Mouse (Mus musculus) bone marrow, adult 2 months (tissue): ENCODE measurements around the gene 1700020D05Rik. TPM values are rescaled to one million over a fixed set of nuclear protein-coding genes. Genes with fewer than 3 reads are reported as not detected.

Experiments
- H3K27ac ChIP-seq: fragments of 200-500 bp; 2 replicates; pipeline ENCODE4 v1.5.1; 2012; ENCODE audit warnings: low read depth, mild to moderate bottlenecking, control low read depth, inconsistent platforms, low read length; ENCODE audit not compliant: control insufficient read depth, poor library complexity, insufficient read depth
- H3K4me1 ChIP-seq: fragments of 200-500 bp; 2 replicates; pipeline ENCODE4 v1.6.1; 2011; ENCODE audit warnings: low read length; ENCODE audit not compliant: control insufficient read depth, insufficient read depth
- H3K4me3 ChIP-seq: fragments of 200-500 bp; replicated peaks from 2 replicates; pipeline ENCODE3; 2011; ENCODE audit warnings: mild to moderate bottlenecking, low read depth, low read length, control low read depth; ENCODE audit not compliant: control insufficient read depth
- CTCF ChIP-seq: fragments of 200-500 bp; IDR thresholded peaks from 2 replicates; pipeline ENCODE4 v1.5.1; 2011; ENCODE audit warnings: low read length, control low read depth; ENCODE audit not compliant: control insufficient read depth, insufficient read depth
- POLR2A ChIP-seq: fragments of 200-500 bp; IDR thresholded peaks from 2 replicates; pipeline ENCODE4 v1.6.1; 2011; ENCODE audit warnings: low read depth, mild to moderate bottlenecking, control low read depth, low read length, borderline replicate concordance; ENCODE audit not compliant: control insufficient read depth
- WGBS: fragments of 180-500 bp; shearing (Covaris S2); methylation state at CpG from one replicate; pipeline ENCODE4 v1.1.7; 2018; 5-methylcytosine and 5-hydroxymethylcytosine counted together
- polyA plus RNA-seq: library from polyadenylated mRNA; stranded (reverse); fragments of >200 nt; gene quantifications from 2 replicates; pipeline ENCODE4 v1.2.4, GENCODE M21; 2011; ENCODE audit warnings: low replicate concordance; ENCODE audit not compliant: missing spikeins, insufficient read depth, insufficient read length

1700020D05Rik gene
- polyA plus RNA-seq, 1 experiment, result 4.0 TPM

DNA sequence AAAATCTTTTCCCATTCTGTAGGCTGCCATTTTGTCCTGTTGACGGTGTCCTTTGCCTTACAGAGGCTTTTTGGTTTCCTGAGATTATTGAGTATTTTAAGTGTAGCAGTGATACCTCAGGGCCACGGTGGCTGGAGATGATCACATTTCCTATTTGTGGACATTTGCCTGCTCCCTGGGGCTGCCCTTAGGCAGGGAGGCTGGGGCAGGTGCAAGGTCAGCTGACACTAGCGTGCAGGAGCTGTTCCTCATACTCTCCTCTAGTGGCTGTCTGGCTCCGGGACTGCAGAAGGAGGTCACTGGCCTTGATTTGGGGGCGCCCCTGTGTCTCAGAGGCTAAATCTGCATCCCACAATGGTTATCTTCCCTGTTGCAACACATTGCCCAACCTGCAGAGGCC lies 21.6 kb upstream of the 1700020D05Rik start:
- TF ChIP-seq POLR2A (no peak), CTCF (no peak)
- WGBS, result 70% methylated on average over 5 of the region's 5 CpGs

DNA sequence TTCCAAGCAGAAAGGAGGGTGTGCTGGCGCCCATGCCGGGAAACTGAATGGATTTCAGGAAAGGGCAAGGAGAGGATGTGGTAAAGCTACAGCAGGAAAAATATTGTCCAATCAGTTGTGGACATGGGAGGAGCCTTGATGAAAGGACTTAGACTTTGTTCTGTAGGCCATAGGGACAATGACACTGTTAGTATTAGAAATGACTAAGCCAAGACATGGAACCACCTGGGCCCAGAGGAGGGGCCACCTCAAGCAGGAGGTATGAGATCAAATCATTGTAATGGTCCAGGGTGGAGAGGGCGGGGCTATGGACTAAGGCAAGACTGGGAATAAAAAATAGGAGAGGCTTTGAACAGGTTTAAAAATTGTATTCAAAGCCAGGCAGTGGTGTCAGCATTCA lies 15.1 kb upstream of the 1700020D05Rik start:
- 78% methylated on average over 3 of the region's 3 CpGs for WGBS
- no peaks in the 10 kb centered on the region for H3K4me1 ChIP-seq
- no peak overlapping the region for H3K27ac ChIP-seq
- no peak overlapping the region for H3K4me3 ChIP-seq
- TF ChIP-seq POLR2A (no peak), CTCF (no peak)

More for the DNA sequence above, 21.6 kb upstream of the 1700020D05Rik start:
- Histone ChIP-seq H3K4me1 (peaks cover 3% of the 10 kb centered on the region; the same call in 1 of the 2 replicates), H3K4me3 (no peak overlapping the region), H3K27ac (no peak overlapping the region)

DNA sequence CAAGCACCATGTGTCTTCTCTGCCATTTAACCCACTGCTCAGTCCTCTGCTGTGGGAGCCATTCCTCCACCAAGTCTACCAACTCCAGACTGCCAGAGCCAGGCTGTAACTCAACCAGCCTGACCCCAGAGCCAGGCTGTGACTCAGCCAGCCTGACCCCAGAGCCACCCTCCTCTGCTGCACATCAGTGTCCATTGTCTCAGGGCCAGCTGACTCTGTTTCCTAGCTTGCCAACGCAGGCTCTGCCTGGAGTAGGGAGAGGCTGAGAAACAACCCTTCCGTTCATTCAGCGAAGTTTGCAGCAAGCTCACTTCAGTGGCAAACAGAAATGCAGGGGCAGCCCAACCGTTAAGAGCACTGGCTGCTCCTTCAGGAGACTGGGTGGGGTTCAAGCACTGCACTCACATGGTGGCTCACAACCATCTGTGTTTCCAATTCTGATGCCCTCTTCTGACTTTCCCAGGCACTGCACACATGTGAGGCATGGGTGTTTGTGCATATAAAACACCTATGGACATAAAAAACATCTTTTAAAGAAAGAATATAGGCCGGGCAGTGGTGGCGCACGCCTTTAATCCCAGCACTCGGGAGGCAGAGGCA lies 13.4 kb upstream of the 1700020D05Rik start:
- Histone ChIP-seq H3K27ac (no peak overlapping the region), H3K4me1 (no peaks in the 10 kb centered on the region; the same call in 1 of the 2 replicates), H3K4me3 (no peak overlapping the region)
- 79% methylated on average over 8 of the region's 8 CpGs for WGBS
- TF ChIP-seq POLR2A, result no peak
- no peak for TF ChIP-seq CTCF

- no peak overlapping the region for H3K27ac ChIP-seq
- WGBS, result 87% methylated on average over 7 of the region's 7 CpGs
- H3K4me3 ChIP-seq, result no peak overlapping the region
- H3K4me1 ChIP-seq, result no peaks in the 10 kb centered on the region; the same call in 1 of the 2 replicates
- no peak for TF ChIP-seq CTCF
- TF ChIP-seq POLR2A, result no peak
These were observed 12.5 kb upstream of the 1700020D05Rik start for GRCm38 (mm10) chr19:5515840-5516777.

DNA sequence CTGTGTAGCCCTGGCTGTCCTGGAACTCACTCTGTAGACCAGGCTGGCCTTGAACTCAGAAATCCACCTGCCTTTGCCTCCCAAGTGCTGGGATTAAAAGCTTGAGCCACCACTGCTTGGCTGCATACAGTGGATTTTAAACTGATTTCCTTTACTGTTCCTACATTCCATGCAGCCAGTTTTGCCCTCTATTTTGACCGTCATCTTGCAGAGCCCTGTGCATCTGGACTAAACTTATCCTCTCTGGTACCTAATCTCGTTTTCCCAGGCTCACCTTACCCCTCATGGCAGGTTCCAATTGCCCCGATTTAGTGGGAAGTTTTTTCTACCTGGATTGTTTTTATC lies 9.4 kb upstream of the 1700020D05Rik start:
- peak overlapping the region; percentile 83 for H3K27ac ChIP-seq
- TF ChIP-seq POLR2A, result no peak
- TF ChIP-seq CTCF, result no peak
- H3K4me3 ChIP-seq, result peak overlapping the region; percentile 11
- no peaks in the 10 kb centered on the region; the same call in 1 of the 2 replicates for H3K4me1 ChIP-seq
- WGBS, result 34% methylated on average over 3 of the region's 3 CpGs

GRCm38 (mm10) chr19:5512091-5513004 lies 8.8 kb upstream of the 1700020D05Rik start:
- 2% methylated on average over 12 of the region's 12 CpGs for WGBS
- no peaks in the 10 kb centered on the region; the same call in 1 of the 2 replicates for H3K4me1 ChIP-seq

GRCm38 (mm10) chr19:5511074-5511632 lies 7.6 kb upstream of the 1700020D05Rik start:
- WGBS, result 11% methylated on average over 15 of the region's 15 CpGs
- TF ChIP-seq CTCF (no peak), POLR2A (no peak)
- peak overlapping the region; percentile 72 for H3K4me3 ChIP-seq
- H3K4me1 ChIP-seq, result no peaks in the 10 kb centered on the region; the same call in 1 of the 2 replicates
- peak overlapping the region; percentile 83 for H3K27ac ChIP-seq

More at GRCm38 (mm10) chr19:5512091-5513004, 8.8 kb upstream of the 1700020D05Rik start:
- Histone ChIP-seq H3K27ac (peak overlapping the region; percentile 83), H3K4me3 (peak overlapping the region; percentile 66)
- no peak for TF ChIP-seq CTCF
- no peak for TF ChIP-seq POLR2A
